Mouse (Mus musculus) kidney, adult 9 months (tissue): ENCODE results near the gene Gm20696.

Experiments used
- DNase-seq: peaks from one replicate; pipeline ENCODE4 v3.0.0; 2022

The Gm20696 gene

GRCm38 (mm10) chr6:99663232-99663631 is 3.4 kb downstream of the Gm20696 start:
- no peak for DNase-seq

GRCm38 (mm10) chr6:99660443-99660842 is 6.2 kb downstream of the Gm20696 start:
- no peak for DNase-seq

DNA sequence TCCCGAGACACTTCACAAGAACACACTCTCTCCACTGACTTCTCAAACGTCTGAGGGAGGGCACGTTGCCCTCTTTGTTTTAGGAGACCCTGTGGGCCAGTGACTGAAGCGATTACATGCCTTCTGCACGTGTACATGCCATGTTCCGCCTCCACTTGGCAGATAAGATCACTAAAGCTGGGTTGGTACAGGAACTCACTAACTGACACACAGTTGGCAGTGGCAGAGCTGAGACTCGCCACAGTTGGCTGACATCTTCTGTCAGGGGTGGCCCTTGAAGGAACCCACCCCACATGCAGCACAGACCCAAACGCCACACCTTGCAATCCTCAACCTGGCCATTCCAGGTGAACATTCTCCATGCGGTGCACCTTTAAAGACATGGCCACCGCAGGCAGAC is 8.0 kb downstream of the Gm20696 start:
- DNase-seq: no peak

DNA sequence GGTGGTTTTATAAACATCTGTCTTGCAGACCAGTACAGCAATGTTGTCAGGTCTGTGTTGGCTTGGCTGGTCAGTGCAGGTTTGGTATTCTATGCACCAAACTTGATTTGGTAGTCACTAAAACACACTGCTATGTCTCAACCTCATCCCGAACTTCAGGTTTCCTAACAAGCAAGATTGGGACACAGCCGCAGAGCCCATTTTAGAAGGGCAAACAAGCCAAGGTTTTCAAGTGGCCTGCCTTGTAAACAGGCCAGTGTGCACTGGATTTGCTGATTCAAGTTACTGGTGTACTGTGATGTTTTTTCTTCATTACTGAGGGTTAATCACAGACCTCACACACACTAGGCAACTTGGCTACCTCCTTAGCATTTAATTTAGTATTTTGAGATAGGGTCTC is 10.5 kb downstream of the Gm20696 start:
- no peak for DNase-seq

DNA sequence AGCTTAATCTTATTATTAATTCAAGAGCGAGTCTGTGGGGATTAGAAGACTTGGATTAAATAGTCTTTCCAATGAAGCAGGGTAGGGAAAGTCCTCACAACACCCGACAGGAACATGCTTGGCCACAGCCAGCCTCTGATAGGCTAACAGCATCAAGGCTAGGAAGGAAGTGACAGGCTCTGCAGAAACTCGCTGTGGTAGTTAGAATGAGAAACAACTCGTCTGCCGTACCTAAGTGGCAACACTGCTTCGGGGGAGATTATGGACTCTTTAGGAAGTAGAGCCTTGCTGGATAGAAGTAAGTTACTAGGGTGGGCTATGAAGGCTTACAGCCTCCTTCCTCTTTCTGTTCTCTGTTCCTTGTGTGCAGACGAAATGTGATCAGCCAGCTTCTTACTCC is 11.1 kb downstream of the Gm20696 start:
- no peak for DNase-seq

DNA sequence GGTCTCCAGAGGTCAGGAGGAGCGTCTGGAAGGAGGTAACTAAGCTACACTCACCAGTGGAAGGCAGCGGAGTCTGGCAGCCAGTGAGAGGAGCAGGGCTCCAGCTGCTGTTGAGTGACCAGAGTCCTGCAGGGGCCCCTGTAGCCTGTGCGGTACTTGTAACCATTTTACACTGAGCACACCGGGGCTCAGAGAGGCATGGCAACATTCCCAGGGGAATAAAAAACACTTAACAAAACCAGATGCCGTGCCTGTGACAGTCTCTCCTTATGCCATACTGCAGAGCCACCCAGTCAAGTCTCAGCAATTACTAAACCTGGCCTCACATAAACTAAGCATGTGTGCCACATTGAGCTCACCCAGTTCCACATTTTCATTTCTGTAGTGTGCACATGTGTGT is 12.3 kb downstream of the Gm20696 start:
- no peak for DNase-seq

DNA sequence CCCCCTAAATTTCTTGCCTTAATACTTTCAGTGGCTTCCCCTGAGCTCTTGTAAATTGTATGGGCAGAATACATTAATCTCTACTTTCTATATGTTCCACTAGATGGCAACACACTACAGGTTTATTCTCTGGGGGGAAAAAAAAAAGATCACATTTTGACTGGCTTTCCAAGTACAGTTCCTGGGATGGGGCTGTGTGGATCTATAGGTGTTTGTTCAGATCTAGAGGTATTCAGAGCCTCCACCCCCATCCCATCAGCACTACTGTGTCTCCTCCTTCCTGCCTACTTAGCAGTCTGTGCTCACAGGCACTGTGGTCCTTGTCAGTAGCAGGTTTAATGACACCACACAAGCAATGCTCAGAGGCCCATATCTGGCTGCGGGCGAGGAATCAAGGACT is 14.3 kb downstream of the Gm20696 start:
- no peak for DNase-seq

- DNase-seq: no peak
Measured at GRCm38 (mm10) chr6:99649307-99649706, 17.3 kb downstream of the Gm20696 start.

- DNase-seq: no peak
Measured at GRCm38 (mm10) chr6:99646344-99646743, 20.3 kb downstream of the Gm20696 start.

DNA sequence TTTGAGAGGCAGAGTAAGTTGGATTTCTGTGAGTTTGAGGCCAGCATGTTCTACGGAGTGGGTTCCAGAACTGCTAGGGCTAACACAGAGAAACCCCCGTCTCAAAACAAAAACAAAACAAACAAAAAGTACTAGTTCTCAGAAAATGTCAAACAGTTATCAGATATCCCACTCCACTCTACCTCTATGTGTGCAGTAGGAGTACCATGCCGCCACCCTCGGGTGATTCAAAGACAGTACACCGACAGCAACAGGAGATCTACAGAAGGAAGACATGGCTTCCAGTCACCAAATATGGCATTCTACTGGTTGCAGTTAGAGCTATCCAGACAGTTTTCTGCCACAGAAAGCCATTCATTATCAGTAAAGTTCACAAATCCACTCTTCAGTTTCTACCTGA is 21.7 kb downstream of the Gm20696 start:
- DNase-seq: no peak

DNA sequence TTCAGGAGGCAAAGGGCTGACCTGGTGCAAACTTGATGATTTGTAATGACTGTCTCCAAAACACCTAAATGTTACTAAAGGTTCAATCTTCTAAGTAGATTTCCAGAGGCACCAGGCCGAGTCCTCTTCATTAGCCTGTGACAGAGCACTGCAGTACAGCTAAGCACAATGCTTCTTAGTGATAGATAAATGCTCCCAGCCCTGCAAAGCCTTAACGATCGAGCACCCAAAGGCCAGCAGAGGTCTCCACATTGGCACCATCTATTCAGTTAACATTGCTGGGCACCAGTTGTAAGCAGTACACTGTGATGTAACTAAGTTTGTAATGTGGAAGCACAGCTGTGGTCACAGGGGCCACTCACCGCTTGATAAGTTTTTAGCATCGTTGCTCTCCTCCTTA is 22.2 kb downstream of the Gm20696 start:
- DNase-seq: no peak

GRCm38 (mm10) chr6:99643439-99644199 is 23.0 kb downstream of the Gm20696 start:
- peak; percentile 79 for DNase-seq

DNA sequence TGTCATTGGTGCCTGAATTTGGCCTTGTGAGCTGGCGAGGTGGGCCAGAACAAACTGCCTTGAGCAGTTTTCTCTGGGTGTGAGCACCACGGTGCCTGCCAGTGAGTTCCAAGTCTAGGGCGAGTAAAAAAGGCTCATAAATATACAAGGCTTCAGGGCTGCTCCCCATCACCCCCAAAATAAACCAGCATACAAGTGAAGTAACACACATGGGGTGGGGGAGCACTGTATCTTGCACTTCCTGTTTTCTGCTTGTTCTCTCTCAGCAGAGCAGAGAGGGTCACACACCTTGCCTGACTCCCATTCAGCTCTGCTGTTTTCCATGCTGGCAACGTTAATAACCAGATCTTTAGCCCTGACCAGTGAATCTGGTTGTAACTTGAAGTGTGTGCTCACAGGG is 29.1 kb downstream of the Gm20696 start:
- no peak for DNase-seq

DNA sequence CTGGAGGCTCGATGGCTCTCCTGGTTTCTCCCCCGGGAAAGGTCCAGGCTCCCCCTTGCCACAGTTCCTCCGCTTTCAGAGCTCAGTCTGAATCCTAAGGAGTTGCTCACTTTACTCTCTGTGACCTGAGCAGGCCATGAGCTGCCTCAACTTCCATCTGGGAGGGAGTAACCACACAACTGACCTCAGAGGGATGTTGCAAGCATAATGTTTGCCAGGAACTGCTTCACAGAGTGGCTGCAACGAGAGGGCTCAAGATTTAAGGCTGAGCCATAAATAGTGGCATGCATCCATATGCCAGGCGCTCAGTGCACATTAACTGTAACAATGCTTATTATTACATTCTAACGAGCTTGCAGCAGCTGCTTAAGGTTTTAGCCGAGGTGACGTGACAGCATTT is 29.8 kb downstream of the Gm20696 start:
- DNase-seq: no peak

- no peak for DNase-seq
Measured at GRCm38 (mm10) chr6:99636121-99636520, 30.5 kb downstream of the Gm20696 start.

- no peak for DNase-seq
Measured at GRCm38 (mm10) chr6:99632121-99632980, 34.2 kb downstream of the Gm20696 start.

- DNase-seq: no peak
Measured at GRCm38 (mm10) chr6:99631637-99632036, 35.0 kb downstream of the Gm20696 start.

DNA sequence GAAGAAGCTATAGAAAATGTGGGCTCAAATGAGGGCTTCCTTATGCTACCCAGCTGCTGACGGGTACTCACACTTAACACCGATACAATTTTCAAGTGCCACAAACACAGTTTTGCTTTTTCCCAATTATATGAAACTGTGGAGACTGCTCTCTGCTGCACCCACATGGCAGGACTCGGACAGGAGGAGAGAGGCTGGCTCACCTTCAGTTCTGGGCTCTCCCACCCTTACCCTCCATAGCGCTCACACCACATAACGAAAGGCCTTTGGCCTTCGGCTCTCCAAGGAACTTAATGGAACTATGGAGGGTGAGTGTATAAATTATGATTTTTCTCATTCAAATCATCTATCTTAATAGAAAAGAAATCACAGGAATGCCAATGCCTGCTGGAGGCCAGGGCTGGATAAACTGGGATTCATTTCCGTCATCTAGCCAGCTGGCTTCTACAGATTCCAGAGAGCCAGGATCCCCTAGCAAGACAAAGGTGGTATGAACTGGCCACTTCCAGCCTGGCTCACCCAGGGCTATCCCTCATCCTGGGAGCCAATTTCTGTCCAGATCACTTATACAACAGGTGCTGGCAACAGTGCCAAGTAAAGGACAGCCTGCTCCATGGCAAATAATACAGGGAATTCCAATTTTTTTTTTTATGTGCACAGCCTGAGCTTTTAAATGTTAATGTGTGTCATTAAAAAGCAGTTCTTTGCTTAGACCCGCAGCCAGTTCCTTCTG is 36.7 kb downstream of the Gm20696 start:
- peak; percentile 18 for DNase-seq

- no peak for DNase-seq
Measured at GRCm38 (mm10) chr6:99626347-99626746, 40.2 kb downstream of the Gm20696 start.

GRCm38 (mm10) chr6:99625803-99626202 is 40.8 kb downstream of the Gm20696 start:
- no peak for DNase-seq

- DNase-seq: no peak
Measured at GRCm38 (mm10) chr6:99625306-99625705, 41.3 kb downstream of the Gm20696 start.

GRCm38 (mm10) chr6:99624542-99624941 is 42.1 kb downstream of the Gm20696 start:
- DNase-seq: no peak

DNA sequence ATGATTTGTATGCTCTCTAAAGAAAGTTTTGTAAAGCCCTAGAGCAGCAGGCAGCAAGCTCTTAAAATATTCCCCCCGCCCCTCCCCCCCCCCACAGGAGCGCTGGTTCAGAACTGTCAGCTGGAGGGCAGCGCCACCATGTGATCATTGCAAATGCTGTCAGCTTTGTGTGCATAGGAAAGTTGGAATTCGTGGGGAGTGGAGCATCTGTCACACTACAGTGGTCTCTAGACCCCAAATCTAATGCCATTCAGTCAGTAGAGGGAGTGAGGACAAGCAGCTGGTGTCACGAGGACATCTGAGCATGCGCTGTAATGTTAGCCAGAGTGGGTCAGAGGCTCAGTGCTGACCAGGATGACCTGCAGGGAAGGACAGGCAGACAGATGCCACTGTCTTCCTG is 43.0 kb downstream of the Gm20696 start:
- DNase-seq: no peak

DNA sequence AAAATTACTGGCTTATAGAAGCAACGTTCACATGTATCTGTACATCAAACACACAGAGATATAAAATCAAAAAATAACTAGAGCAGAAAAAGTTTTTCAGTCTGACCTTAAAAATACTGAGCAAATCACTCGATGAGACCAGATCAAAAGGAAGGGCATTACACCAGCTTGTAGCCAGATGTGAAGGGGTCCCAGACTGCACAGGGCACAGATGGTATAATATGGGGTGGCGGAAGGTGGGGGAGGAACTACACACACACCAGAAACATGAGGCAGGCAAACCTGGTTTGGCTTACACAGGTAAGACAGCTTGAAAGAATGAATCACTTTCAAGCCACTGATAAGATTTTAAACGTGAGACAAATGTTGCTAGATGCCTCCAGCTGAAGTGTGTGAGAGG is 45.4 kb downstream of the Gm20696 start:
- no peak for DNase-seq
